Mouse (Mus musculus): Measurements from ENCODE around the gene Capn7.

Capn7 gene

GRCm38 (mm10) chr14:31336369-31337155, at the start of gene Capn7:
TSS of gene Capn7 (plus strand) at chr14:31336638.
- peak; percentile 99 for DNase-seq

GRCm38 (mm10) chr14:31313192-31313591, 23.2 kb upstream of the Capn7 start:
- DNase-seq = no peak

GRCm38 (mm10) chr14:31316613-31317012, 19.8 kb upstream of the Capn7 start:
- DNase-seq = no peak

GRCm38 (mm10) chr14:31317754-31318153, 18.7 kb upstream of the Capn7 start:
- no peak for DNase-seq

- no peak for DNase-seq
Measured at GRCm38 (mm10) chr14:31319546-31319945, 16.9 kb upstream of the Capn7 start.

GRCm38 (mm10) chr14:31321181-31321580, 15.3 kb upstream of the Capn7 start:
- no peak for DNase-seq

- no peak for DNase-seq
Measured at GRCm38 (mm10) chr14:31322191-31322590, 14.2 kb upstream of the Capn7 start.

- no peak for DNase-seq
Measured at GRCm38 (mm10) chr14:31323189-31323588, 13.2 kb upstream of the Capn7 start.

GRCm38 (mm10) chr14:31323849-31324792, 12.3 kb upstream of the Capn7 start, which contains the start of gene Dnah1:
TSS of gene Dnah1 (minus strand) at chr14:31323896.
- peak; percentile 74 for DNase-seq

- DNase-seq = peak; percentile 25
Measured at GRCm38 (mm10) chr14:31324851-31325250, 11.6 kb upstream of the Capn7 start.

- DNase-seq = no peak
Measured at GRCm38 (mm10) chr14:31325551-31325950, 10.9 kb upstream of the Capn7 start.

GRCm38 (mm10) chr14:31326770-31327169, 9.7 kb upstream of the Capn7 start:
- DNase-seq = no peak

- no peak for DNase-seq
Measured at GRCm38 (mm10) chr14:31327196-31327595, 9.2 kb upstream of the Capn7 start.

- DNase-seq = no peak
Measured at GRCm38 (mm10) chr14:31327681-31328080, 8.8 kb upstream of the Capn7 start.

GRCm38 (mm10) chr14:31329741-31330140, 6.7 kb upstream of the Capn7 start:
- no peak for DNase-seq

GRCm38 (mm10) chr14:31330957-31331356, 5.5 kb upstream of the Capn7 start:
- no peak for DNase-seq

GRCm38 (mm10) chr14:31335765-31336164, 673 bp upstream of the Capn7 start:
- DNase-seq = no peak

GRCm38 (mm10) chr14:31337406-31337805, 968 bp downstream of the Capn7 start:
- DNase-seq = no peak

GRCm38 (mm10) chr14:31337947-31338346, 1.5 kb downstream of the Capn7 start:
- DNase-seq = no peak

GRCm38 (mm10) chr14:31343241-31343640, 6.8 kb downstream of the Capn7 start:
- no peak for DNase-seq

- DNase-seq = no peak
Measured at GRCm38 (mm10) chr14:31345367-31345766, 8.9 kb downstream of the Capn7 start.

- DNase-seq = no peak
Measured at GRCm38 (mm10) chr14:31362236-31362635, 25.8 kb downstream of the Capn7 start.

GRCm38 (mm10) chr14:31364589-31364988, 28.2 kb downstream of the Capn7 start:
- no peak for DNase-seq

- DNase-seq = peak; percentile 65
Measured at GRCm38 (mm10) chr14:31365350-31365749, 28.9 kb downstream of the Capn7 start.

All from embryo, embryonic 11 days (tissue).